Mouse (Mus musculus) spleen, adult 10 weeks (tissue): ENCODE measurements around the gene AB124611. TPM values are rescaled to one million over a fixed set of nuclear protein-coding genes. Genes with fewer than 3 reads are reported as not detected.

Experiments used
- polyA plus RNA-seq: library from polyadenylated mRNA; stranded (reverse); fragments of 350-450 nt; fragmentation: Illumina TruSeq; extraction: RNeasy Lipid Tissue Mini Kit (QIAGEN cat#74804); gene quantifications from one replicate; pipeline ENCODE4 v1.2.3, GENCODE M21; 2015; ENCODE audit warnings: low replicate concordance; ENCODE audit not compliant: insufficient read depth

AB124611 gene
- 147 TPM for polyA plus RNA-seq

DNA sequence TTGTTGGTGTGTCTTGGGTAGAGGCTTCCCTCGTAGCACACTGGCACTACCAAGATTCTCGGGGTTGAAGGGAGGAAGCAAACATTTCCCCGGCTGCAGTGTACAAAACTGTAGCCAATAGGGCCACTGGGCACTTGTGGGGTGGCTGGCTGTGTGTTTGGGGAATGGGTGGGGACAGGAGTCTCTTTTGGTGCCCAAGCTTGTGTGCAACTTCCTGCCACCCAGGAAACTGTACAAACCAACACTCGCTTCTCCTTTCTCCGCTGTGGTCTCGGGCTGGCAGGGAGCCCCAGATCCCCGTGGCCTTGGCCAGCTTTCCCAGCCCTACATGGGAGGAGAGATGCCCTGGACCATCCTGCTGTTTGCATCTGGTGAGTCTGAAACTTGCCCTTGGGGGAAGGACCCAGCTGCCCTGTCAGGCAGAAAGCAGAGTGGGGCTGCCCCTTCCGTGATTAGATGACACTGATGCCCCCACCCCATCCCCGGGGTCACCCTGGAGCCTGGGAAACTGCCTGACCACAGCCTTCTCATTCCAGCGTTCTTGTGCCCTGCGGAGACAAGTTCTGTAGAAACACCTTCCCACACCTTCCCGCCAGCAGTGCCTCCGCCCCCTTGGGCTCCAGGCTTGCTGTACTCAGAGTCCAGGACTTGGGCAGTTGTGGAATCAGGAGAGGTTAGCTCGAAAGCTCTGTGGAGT is at the start of gene AB124611:
AB124611 (plus strand) TSS at position 240 of the 697 bp plus-strand sequence.

DNA sequence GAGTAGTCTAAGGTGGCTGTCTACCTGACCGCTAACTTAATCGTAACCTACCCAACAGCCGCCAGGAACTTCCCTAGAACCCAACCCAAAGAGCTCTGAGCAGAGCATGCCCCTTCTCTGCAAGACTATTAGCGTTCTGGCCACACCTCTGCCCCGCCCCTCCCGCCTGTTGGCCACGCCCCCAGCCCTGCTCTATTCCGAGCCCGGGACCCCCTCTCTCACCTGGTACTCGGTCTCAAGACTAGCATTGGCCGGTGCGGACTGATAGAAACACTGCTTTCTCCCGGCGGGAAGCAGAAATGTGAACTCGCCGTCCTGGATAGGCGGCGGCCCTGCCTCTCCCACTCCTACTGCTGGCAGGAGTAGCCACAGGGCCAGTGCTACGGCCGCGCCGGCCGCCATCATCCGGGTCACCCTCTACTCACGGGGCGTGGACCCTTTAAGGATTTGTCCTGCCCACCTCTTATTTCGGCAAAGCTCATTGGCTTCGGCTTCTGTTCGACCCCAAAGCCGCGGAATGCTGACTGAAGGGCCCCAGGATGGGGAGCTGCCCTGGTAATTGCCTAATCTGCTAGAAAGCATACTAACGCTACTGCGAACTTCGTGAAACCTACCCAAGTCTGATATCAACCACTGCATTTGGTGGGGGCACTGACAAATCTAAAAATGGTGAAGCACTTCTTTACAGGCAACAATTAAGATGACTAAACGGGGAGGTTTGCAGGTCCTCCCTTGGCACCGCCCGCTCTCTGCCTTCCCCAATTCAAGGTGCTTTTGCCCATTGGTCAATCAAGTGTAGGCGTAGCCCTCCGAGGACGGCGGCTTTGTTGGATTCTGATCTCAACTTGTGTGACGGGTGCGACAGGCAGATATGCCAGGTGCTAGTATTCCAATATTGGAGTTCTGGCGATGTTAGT is 15.9 kb upstream of the AB124611 start, which contains the start of gene Tmed1:
Tmed1 (minus strand) TSS at position 481 of the 917 bp plus-strand sequence.

DNA sequence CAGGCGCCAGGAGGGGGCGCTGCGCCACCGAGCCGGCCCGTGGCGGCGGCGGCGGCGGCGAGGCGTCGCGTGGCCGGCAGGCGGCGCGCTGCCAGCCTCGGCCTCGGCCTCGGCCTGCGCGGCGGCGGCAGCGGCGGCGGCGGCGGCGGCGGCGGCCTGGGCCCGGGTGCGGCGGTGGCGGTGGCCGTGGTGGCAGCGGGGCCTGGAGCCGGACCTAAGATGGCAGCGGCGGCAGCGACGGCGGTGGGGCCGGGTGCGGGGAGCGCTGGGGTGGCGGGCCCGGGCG is 20.8 kb downstream of the AB124611 start, which contains the start of gene Carm1:
Carm1 (plus strand) TSS at position 106 of the 286 bp plus-strand sequence.

DNA sequence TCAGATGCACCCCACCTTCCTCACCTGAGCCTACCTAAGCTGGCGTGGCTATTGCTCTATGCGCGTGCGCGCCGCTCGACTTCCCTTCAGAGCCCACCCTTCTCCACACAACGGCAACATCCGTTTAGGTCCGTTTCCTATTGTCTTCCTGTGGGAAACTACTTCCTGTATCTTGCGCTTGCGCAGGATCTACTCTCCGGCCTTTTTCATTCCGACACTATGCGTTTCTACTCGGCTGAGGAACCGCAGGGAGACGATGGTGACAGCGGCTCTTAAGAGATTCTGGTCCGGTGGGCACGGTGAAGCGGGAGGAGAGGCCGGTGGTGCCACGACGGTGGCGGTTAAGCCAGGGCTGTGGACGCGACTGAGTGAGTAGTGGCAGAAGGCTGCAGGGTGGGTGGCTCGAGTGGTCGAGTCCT is 66.7 kb downstream of the AB124611 start, which contains the start of the genes Timm29 and Yipf2:
Timm29 (plus strand) TSS at position 20 of the 419 bp plus-strand sequence.
Yipf2 (minus strand) TSS at position 126 of the 419 bp plus-strand sequence.

Other genes with a start within 250 kb of the AB124611 start
- 70.9 TPM for gene Kri1, start 238.2 kb upstream of the AB124611 start, polyA plus RNA-seq
- 23.0 TPM for gene Cdkn2d, start 234.8 kb upstream of the AB124611 start, polyA plus RNA-seq
- 4.0 TPM for gene Ap1m2, start 213.8 kb upstream of the AB124611 start, polyA plus RNA-seq
- 243 TPM for gene Slc44a2, start 205.5 kb upstream of the AB124611 start, polyA plus RNA-seq
- 61.6 TPM for gene Ilf3, start 158.3 kb upstream of the AB124611 start, polyA plus RNA-seq
- gene Qtrt1, start 114.3 kb upstream of the AB124611 start, polyA plus RNA-seq = 11.4 TPM
- gene Dnm2, start 101.3 kb upstream of the AB124611 start, polyA plus RNA-seq = 78.1 TPM
- 4.4 TPM for gene Tmed1, start 15.9 kb upstream of the AB124611 start, polyA plus RNA-seq
- 22.7 TPM for gene Carm1, start 20.7 kb downstream of the AB124611 start, polyA plus RNA-seq
- 34.5 TPM for gene Timm29, start 66.5 kb downstream of the AB124611 start, polyA plus RNA-seq
- 13.1 TPM for gene Yipf2, start 66.7 kb downstream of the AB124611 start, polyA plus RNA-seq
- 29.3 TPM for gene Smarca4, start 90.0 kb downstream of the AB124611 start, polyA plus RNA-seq
- gene Ldlr, start 197.3 kb downstream of the AB124611 start, polyA plus RNA-seq = 17.3 TPM
- gene Spc24, start 234.1 kb downstream of the AB124611 start, polyA plus RNA-seq = 6.4 TPM